Mouse (Mus musculus) thymus, adult 2 months (tissue): ENCODE results near the gene Chtop.

Experiments
- CTCF ChIP-seq: fragments of 200-500 bp; IDR thresholded peaks from 2 replicates; pipeline ENCODE4 v1.5.1; 2012; ENCODE audit warnings: mild to moderate bottlenecking, control low read depth, low read length, moderate library complexity, borderline replicate concordance; ENCODE audit not compliant: control insufficient read depth, poor library complexity, insufficient read depth; ENCODE audit errors: extremely low read depth
- POLR2A ChIP-seq: fragments of 200-500 bp; IDR thresholded peaks from 2 replicates; pipeline ENCODE4 v1.6.1; 2012; ENCODE audit warnings: mild to moderate bottlenecking, low read length, control low read depth, moderate library complexity; ENCODE audit not compliant: control insufficient read depth, poor library complexity, insufficient read depth; ENCODE audit errors: extremely low read depth

DNA sequence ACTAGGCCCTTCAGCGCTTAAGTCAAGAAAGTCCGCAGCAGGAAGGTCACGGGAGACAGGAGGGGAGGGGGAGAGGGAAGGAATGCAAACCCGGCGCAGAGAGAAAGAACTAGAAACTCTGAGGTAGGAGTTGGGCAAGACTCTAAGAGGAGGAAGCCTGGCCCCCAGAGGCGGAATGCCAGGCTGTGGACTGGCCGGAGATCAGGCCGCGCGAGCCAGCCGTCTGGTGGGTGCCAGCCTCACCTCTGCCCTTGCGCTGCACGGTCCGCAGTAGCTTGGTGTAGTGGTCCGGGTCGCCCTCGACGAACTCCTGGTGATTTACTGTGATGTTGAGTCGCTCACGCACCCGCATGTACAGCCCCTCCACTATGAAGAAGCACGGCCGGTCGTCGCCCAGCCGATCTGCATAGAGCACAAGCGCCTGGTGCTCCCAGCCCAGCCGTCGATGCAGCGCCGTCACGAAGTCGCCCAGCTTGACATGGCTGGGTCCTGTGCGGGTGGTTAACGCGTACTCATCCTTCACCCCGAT, 44.7 kb downstream of the Chtop start:
- TF ChIP-seq CTCF (no peak), POLR2A (no peak)
